Mouse (Mus musculus) kidney, adult 2 months (tissue): ENCODE data around the gene Foxl1.

Source experiments
- CTCF ChIP-seq: fragments of 200-500 bp; conservative IDR thresholded peaks from 2 replicates; pipeline ENCODE4 v1.5.1; 2011; ENCODE audit warnings: low read depth, mild to moderate bottlenecking, control low read depth, low read length, moderate library complexity, mixed read lengths; ENCODE audit not compliant: insufficient read depth, insufficient read length
- POLR2A ChIP-seq: fragments of 200-500 bp; IDR thresholded peaks from one replicate; pipeline ENCODE4 v1.6.1; 2011; ENCODE audit warnings: low read depth, low read length, control low read depth

DNA sequence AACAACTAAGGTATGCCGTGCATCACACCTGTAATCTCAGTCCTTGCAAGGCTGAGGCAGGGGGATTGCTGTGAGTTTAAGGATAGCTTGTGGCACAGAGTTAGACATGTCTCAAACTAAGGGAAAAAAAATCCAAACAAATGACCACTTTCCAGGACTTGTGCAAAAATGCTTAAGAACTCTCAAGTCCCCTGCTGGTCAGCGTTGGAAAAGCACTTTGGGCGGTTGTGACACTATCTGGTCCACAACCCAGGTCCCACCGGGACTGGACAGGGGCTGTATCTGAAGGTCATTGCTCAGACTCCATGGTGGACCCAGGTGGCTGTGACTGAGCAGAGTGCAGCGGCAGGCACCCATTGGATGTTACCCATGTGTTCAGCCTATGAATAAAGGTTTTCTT, 2.8 kb downstream of the Foxl1 start:
- TF ChIP-seq CTCF = peak; percentile 47
- TF ChIP-seq POLR2A = no peak
